Mouse (Mus musculus) retina, postnatal 7 days (tissue): ENCODE measurements around the gene Enox2.

Source experiments
- DNase-seq: peaks from one replicate; pipeline ENCODE4 v3.0.0-alpha.2; 2012; ENCODE audit warnings: low read depth, low spot score

Gene Enox2

GRCm38 (mm10) chrX:49002892-49003291 is 285.2 kb downstream of the Enox2 start:
- DNase-seq = no peak

DNA sequence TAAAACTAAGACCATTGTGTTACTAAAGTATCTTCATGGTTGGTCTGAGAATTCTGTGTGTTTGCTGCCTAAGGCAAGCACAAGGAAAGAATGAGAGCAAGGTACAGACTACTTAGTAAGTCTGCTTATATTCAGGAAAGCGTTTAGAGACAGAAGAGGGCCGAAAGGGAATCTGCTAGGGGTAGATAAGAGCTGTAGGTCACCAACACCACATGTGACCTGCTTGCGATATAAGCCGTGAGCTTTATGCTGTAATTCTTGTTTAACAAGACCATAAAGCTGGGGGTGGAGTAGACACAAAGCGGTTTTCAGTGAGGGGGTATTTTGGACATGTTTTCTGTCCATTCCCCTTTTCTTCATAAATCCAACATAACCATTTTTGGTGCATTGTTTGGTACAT is 302.4 kb downstream of the Enox2 start:
- DNase-seq = no peak

DNA sequence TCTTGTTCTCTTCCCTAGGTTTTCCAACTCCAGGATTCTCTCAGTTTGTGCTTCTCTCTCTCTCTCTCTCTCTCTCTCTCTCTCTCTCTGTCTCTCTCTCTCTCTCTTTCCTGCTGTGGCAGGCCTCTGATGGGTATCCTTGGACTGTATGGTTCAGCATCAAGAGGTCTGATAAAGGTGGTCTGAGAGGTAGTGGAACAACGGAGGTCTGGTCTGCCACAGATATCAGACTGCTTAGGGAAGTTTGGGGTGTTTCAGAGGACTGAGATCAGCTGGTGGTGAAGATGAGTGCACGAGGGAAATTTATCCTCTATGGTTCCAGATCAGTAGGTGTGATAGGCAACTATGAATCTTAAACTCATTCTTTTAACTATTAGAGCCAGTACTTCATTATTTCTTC is 303.6 kb downstream of the Enox2 start:
- no peak for DNase-seq
